Mouse (Mus musculus) spleen, adult 18-20 months (tissue): Measurements from ENCODE around the gene Phldb2.

ENCODE experiments used
- DNase-seq, 2 experiments: peaks; one replicate each; pipeline ENCODE4 v3.0.0; 2022; ENCODE audit warnings: mixed read lengths in 2 of 2

Gene Phldb2

GRCm38 (mm10) chr16:45890471-45891200 lies 62.8 kb downstream of the Phldb2 start:
- DNase-seq = no peak

- DNase-seq = no peak
Observed at GRCm38 (mm10) chr16:45889636-45890035, 63.8 kb downstream of the Phldb2 start.

- no peak for DNase-seq
Observed at GRCm38 (mm10) chr16:45886599-45886998, 66.8 kb downstream of the Phldb2 start.

DNA sequence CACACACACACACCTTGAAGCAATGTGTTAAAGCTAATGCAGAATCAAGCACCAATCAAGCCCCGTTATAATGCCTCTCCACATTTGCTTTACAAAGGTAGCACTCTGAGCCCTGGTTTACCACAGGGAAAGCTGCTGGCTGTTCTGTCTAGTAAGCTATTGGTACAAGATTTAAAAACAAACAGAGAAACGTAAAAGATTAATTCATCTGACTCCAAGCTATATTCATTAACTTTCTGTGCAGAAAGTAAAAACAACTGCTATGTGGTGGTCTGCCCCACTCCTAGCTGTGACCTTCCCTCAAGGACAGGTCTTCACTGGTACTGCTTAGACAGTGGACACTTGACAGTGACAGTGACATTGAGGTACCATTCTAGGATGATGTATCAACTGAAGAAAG lies 69.2 kb downstream of the Phldb2 start:
- DNase-seq = no peak

DNA sequence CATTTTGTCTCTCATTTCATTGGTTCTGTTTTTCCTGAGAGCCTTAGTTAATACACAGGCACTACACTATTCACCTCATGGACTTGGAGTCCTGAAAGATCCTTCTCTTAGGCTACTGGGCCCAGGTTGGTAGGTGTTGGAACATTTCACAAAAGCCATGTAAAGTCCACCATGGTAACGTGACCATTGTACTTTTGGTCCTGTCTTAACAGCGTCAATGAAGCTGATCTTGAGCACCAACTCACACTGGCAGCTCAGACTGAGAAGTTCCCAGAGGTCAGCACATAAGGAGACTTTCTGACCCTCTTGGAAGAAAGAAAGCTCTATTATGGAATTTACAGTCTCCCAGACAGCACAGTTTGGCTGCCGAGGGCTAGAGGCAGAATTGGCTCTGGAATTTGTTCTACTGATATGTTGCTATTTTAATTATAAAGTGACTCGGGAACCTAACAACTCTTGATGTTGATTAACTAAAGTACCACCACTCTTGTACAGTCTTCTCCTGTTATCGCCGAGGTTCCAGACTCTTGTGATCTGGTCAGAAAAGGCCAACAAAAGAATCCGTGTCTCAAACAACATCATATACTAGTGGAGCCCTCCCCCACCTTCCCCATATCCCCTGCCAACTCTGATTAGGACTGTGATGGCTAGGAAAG lies 72.1 kb downstream of the Phldb2 start:
- DNase-seq = no peak

DNA sequence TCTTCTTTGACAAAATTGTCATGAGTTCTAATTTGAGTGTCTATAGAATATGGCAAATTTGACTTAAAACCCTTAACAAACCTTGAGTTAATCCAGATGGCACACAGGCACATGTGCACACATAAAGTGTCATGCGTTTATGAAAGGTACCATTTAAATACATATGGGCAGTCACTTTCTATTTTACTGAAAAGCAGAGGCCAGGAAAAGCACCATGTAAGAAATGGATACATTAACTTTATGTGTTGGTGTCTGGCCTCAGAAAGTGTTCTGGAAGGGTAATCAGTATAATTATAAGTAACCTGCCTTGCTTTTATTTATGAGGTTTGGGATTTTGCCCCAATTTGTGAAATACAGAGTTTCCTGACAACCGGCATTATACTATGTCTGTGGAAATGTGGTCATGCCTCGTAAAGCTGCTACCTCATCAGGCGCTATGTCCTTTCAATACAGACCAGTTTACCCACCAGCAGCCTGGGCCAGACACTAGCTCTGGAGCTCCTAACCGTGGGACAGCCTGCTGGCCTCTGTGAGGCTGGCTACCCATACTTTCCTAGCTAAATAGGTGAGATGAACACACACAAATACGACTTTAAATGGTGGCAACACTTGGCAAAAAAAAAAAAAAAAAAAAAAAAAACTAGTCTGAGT lies 73.2 kb downstream of the Phldb2 start:
- no peak for DNase-seq

DNA sequence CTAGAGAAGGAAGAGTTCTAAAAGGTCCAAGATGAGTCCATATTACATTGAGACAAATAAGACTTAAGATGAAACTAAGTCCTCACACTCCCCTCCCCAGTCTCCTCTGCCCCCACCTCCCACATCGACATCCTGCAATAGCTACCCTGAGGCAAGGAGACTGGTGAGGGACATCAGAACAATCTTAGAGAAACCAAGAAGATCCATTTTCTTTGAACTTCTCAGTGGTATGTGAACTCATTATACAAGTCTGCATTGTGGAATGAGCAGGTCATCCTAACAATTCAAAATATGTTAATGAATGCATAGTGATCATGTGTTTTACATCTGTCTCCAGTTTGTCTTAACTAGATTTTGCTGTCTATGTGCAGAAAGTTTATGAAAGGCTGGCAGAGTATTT lies 75.7 kb downstream of the Phldb2 start:
- no peak for DNase-seq

DNA sequence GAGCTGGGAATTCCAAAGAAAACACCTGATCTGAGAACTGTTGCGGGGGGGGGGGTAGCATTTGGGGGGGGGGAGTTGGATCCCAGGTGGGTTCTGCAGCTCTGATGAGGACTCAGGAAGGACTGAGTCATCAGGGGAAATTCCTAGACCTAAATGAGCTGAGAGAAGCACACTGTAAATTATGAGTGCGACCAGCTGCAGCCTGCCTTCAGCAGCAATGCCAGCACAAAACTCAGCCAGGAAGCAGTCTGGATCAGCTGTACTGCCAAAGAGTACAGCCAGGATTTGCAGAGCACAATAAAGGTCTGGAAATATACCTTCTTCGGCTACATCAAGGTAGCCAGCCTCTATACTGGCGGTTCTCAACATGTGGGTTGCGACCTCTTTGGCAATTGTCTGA lies 76.2 kb downstream of the Phldb2 start:
- no peak for DNase-seq

- no peak for DNase-seq
Observed at GRCm38 (mm10) chr16:45873397-45873796, 80.0 kb downstream of the Phldb2 start.

DNA sequence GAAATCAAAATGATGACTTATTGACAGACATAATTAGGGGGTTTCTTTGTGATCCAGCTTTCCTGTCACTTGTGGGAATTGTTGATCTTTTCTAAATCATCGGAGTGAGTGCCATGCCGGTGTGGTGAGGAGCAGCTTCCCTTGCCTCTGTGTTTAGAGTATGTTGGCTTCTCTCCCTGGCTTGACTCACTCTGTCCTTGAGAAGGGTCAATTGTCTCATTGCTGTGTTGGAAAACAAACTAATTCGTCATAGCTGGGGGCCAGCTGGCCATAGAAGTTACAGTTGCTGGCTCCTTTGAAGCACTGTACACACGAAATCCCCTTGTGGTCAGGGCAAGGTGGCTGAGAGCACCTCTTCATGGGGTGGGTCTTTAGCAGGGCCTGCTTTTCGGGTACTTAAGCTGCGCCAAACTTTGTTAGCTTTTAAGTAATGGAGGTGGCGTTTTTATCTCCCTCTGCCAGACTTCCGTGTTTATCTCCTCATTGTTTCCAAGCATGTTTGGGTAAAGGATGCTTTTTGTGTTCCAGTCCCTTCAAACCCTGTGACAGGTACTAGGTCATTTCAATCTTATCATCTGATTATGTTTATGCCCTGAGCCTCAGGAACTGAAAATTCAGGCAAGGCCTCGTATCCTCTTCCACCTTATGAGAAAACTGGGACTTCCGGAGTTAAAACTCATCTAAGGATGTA lies 82.0 kb downstream of the Phldb2 start:
- DNase-seq = no peak

- no peak for DNase-seq
Observed at GRCm38 (mm10) chr16:45870651-45871050, 82.7 kb downstream of the Phldb2 start.

DNA sequence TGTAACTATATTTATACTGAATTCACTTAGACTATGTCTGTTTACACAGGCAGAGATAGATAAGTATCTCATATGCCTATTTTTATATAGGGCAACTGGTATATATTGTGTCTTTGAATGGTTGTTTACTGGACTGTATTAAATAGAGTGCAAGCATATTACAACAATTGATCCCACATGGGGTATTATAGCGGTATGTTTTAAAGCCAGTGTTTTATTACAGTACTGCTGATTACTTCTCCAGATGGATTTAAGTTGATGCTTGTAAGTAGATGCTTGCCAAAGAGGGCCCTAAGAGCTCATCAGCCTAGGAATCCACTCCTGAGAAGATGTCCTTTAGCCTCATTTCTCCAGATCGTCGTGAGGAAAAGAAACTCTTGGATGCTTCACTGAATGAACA lies 84.4 kb downstream of the Phldb2 start:
- no peak for DNase-seq

DNA sequence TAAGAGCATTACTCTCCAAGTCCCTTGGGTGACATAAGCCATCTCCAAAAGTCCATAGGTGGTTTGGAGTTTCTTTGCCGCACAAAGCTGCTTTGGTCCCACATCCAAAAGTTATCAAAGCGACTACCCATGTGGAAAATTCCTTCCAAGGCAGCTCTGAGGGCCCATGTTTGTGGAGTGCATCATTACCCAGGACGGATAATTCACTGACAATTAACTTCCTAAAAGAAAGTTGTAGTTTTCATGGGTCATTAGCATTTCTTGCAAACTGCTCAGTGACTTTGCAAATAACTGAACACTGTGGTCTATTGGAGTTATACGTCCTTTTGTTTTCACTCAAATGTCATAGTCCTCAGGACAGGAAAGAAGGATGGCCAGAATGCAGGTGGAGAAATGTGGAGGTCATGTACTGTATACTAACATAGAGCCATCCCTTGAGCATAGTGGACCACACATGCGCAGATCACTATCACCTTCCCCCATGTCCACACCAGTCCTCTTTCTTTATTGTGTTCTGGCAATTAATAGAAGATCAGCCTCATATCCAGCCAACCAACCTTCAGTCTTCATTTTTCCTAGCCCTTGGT lies 96.0 kb downstream of the Phldb2 start:
- DNase-seq = no peak

- DNase-seq = no peak
Observed at GRCm38 (mm10) chr16:45854499-45854898, 98.9 kb downstream of the Phldb2 start.

GRCm38 (mm10) chr16:45849045-45849444 lies 104.4 kb downstream of the Phldb2 start:
- no peak for DNase-seq

DNA sequence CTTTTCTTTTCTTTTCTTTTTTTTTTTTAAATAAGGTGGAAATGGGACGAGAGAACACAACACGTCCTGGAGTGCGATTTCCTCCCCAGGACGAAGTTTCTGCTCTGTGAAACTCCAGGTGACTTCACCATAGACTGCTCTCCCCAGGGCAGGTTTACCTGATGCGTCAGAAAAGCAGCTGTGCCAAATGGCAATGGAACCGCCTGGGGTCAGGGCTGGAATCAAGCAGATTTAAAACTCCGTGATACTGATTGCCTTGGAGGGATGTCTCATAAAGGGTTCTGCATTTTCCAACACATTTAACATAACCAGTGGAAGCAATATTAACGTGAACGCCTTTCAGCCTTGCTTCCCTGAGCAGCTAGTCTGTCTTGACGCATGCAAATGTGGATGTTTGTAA lies 108.5 kb downstream of the Phldb2 start:
- DNase-seq = no peak

GRCm38 (mm10) chr16:45844049-45844780 lies 109.2 kb downstream of the Phldb2 start:
- DNase-seq = peak; percentile 12 to 26

- DNase-seq = no peak
Observed at GRCm38 (mm10) chr16:45843351-45843891, 110.0 kb downstream of the Phldb2 start.

DNA sequence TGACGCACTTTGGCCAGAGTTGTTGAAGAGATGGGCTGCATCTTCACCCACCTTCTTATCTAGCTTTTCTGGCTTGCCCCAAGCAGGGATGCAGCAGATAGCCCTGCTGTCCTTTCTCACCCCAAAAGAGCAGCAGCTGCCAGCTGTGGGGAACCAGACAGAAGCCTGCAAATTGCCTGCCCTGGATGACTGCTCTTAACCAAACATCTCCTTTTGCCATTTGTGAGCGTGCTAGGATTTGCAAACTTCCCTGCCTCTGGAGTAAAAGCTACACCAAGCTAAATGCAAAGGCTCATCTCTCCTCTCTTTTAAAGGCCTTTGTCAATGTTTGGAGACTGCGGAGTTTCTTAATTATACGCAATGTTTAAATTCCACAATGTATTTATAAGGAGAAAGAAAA lies 111.0 kb downstream of the Phldb2 start:
- DNase-seq = no peak

GRCm38 (mm10) chr16:45841806-45842205 lies 111.6 kb downstream of the Phldb2 start:
- no peak for DNase-seq

DNA sequence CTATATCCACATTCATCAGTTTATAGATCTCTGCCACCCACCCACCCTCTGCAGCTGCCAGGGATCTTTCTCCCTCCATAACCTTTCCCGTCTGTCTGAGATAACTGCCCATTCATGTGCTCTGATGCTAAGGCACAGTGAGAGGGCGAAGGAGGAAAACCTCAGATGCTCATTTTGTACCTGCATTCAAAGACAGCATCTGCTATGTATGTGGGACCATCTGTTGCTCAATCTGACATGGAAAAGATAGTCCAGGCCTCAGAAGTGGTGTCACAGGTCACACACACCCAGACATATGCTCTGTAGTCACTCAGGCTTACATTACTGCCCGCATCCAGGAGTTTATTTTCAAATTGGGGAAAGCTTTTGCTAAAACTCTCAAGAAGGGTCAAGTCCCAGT lies 112.4 kb downstream of the Phldb2 start:
- DNase-seq = no peak
